Mouse (Mus musculus) forebrain, postnatal 0 days (tissue): Measurements from ENCODE around the gene Syn2. TPM values are rescaled to one million over a fixed set of nuclear protein-coding genes. Genes with fewer than 3 reads are reported as not detected.
A peak's percentile ranks its signal among the peaks of the same experiment; 100 is the strongest.

Source experiments
- ATAC-seq: fragments of 200-750 bp; cut with Nextera tagmentation; 2 replicates; pipeline ENCODE4 v1.8.0; 2017; ENCODE audit warnings: mild to moderate bottlenecking, moderate library complexity
- DNase-seq: peaks from one replicate; pipeline ENCODE4 v3.0.0-alpha.2; 2015
- H3K27ac ChIP-seq: fragments of 300-500 bp; sonication (generic); 2 replicates; pipeline ENCODE4 v1.5.1; 2014; ENCODE audit warnings: low read depth, mild to moderate bottlenecking, antibody characterized with exemption, low read length, moderate library complexity, mixed read lengths
- H3K27me3 ChIP-seq: fragments of 300-500 bp; sonication (generic); 2 replicates; pipeline ENCODE4 v1.6.1; 2014; ENCODE audit warnings: mild to moderate bottlenecking, low read length, mixed read lengths; ENCODE audit not compliant: insufficient read depth
- H3K36me3 ChIP-seq: fragments of 300-500 bp; sonication (generic); 2 replicates; pipeline ENCODE4 v1.6.1; 2014; ENCODE audit warnings: mild to moderate bottlenecking, moderate library complexity; ENCODE audit not compliant: insufficient read depth
- H3K4me1 ChIP-seq: fragments of 300-500 bp; sonication (generic); 2 replicates; pipeline ENCODE4 v1.6.1; 2014; ENCODE audit warnings: antibody characterized with exemption; ENCODE audit not compliant: insufficient read depth
- H3K4me2 ChIP-seq: fragments of 300-500 bp; sonication (generic); 2 replicates; pipeline ENCODE4 v1.6.1; 2014; ENCODE audit warnings: low read depth, mild to moderate bottlenecking, moderate library complexity
- H3K4me3 ChIP-seq: fragments of 300-500 bp; sonication (generic); 2 replicates; pipeline ENCODE4 v1.5.1; 2014; ENCODE audit warnings: low read depth, low read length, mixed read lengths
- H3K9ac ChIP-seq: fragments of 300-500 bp; sonication (generic); 2 replicates; pipeline ENCODE4 v1.6.1; 2014; ENCODE audit warnings: mild to moderate bottlenecking
- H3K9me3 ChIP-seq: fragments of 300-500 bp; sonication (generic); 2 replicates; pipeline ENCODE4 v1.6.1; 2016; ENCODE audit warnings: low read length
- CTCF ChIP-seq: sonication (generic); IDR thresholded peaks from 2 replicates; pipeline ENCODE4 v1.5.1; 2016; ENCODE audit warnings: antibody characterized with exemption, control low read depth, low read depth
- WGBS: fragments of 180-500 bp; shearing (Covaris S2); extraction: QIAGEN DNeasy Blood & Tissue Kit; methylation state at CpG from one replicate; pipeline ENCODE4 v1.1.7; 2014; 5-methylcytosine and 5-hydroxymethylcytosine counted together
- polyA plus RNA-seq: library from polyadenylated mRNA; unstranded; fragments of >200 nt; fragmentation: Nextera tagmentation; extraction: Ambion mirVana; gene quantifications from 2 replicates; pipeline ENCODE4 v1.2.1, GENCODE M21; 2015
- total RNA-seq: library from RNA; depleted of rRNA; stranded (reverse); fragments of >200 nt; gene quantifications from 2 replicates; pipeline ENCODE4 v1.2.3, GENCODE M21; 2014

Gene Syn2
- total and polyA plus RNA-seq, 2 experiments from 2014 or later = 85.9 to 91.1 TPM

- TF ChIP-seq CTCF = no peak
- DNase-seq = no peak
- 95% methylated on average over 2 of the region's 2 CpGs for WGBS
These were observed 149.5 kb downstream of the Syn2 start for GRCm38 (mm10) chr6:115284153-115284552.

GRCm38 (mm10) chr6:115286441-115286840 lies 151.7 kb downstream of the Syn2 start:
- Histone ChIP-seq H3K4me1 (no peaks in the 10 kb centered on the region), H3K9ac (no peak overlapping the region), H3K27ac (no peak overlapping the region), H3K27me3 (no peaks in the 10 kb centered on the region), H3K4me2 (no peak overlapping the region), H3K36me3 (no peaks in the 10 kb centered on the region), H3K9me3 (no peaks in the 10 kb centered on the region), H3K4me3 (no peak overlapping the region)
- ATAC-seq (no peak), DNase-seq (no peak)
- no peak for TF ChIP-seq CTCF
- 78% methylated on average over 6 of the region's 6 CpGs for WGBS

More at GRCm38 (mm10) chr6:115284153-115284552, 149.5 kb downstream of the Syn2 start:
- H3K4me1 ChIP-seq = no peaks in the 10 kb centered on the region
- no peaks in the 10 kb centered on the region for H3K27me3 ChIP-seq
- no peak overlapping the region for H3K9ac ChIP-seq
- H3K4me2 ChIP-seq = no peak overlapping the region
- no peaks in the 10 kb centered on the region for H3K36me3 ChIP-seq
- no peaks in the 10 kb centered on the region for H3K9me3 ChIP-seq
- ATAC-seq = no peak
- H3K27ac ChIP-seq = no peak overlapping the region
- H3K4me3 ChIP-seq = no peak overlapping the region

- Histone ChIP-seq H3K4me2 (no peak overlapping the region), H3K9me3 (no peaks in the 10 kb centered on the region), H3K4me1 (no peaks in the 10 kb centered on the region; the same call in 1 of the 2 replicates), H3K9ac (no peak overlapping the region), H3K4me3 (no peak overlapping the region), H3K27ac (no peak overlapping the region), H3K27me3 (no peaks in the 10 kb centered on the region), H3K36me3 (no peaks in the 10 kb centered on the region)
- 92% methylated on average over 3 of the region's 3 CpGs for WGBS
- TF ChIP-seq CTCF = no peak
- DNase-seq = no peak
- no peak for ATAC-seq
These were observed 153.5 kb downstream of the Syn2 start for GRCm38 (mm10) chr6:115288223-115288622.

GRCm38 (mm10) chr6:115290561-115290960 lies 155.9 kb downstream of the Syn2 start:
- Histone ChIP-seq H3K9ac (no peak overlapping the region), H3K4me3 (no peak overlapping the region), H3K4me1 (no peaks in the 10 kb centered on the region; the same call in 1 of the 2 replicates), H3K36me3 (no peaks in the 10 kb centered on the region), H3K27ac (no peak overlapping the region), H3K27me3 (no peaks in the 10 kb centered on the region), H3K9me3 (no peaks in the 10 kb centered on the region), H3K4me2 (no peak overlapping the region)
- DNase-seq = no peak
- TF ChIP-seq CTCF = no peak
- ATAC-seq = no peak
- WGBS = 74% methylated on average over 5 of the region's 5 CpGs

GRCm38 (mm10) chr6:115291068-115291467 lies 156.4 kb downstream of the Syn2 start:
- no peak for ATAC-seq

GRCm38 (mm10) chr6:115291823-115292222 lies 157.1 kb downstream of the Syn2 start:
- Histone ChIP-seq H3K27me3 (no peaks in the 10 kb centered on the region), H3K4me2 (no peak overlapping the region), H3K9ac (no peak overlapping the region), H3K4me3 (no peak overlapping the region), H3K9me3 (no peaks in the 10 kb centered on the region), H3K27ac (no peak overlapping the region), H3K36me3 (no peaks in the 10 kb centered on the region), H3K4me1 (no peaks in the 10 kb centered on the region; the same call in 1 of the 2 replicates)
- 78% methylated on average over 6 of the region's 6 CpGs for WGBS
- no peak for TF ChIP-seq CTCF
- DNase-seq = peak; percentile 43
- ATAC-seq = no peak; the same call in 1 of the 2 replicates

More at GRCm38 (mm10) chr6:115291068-115291467, 156.4 kb downstream of the Syn2 start:
- Histone ChIP-seq H3K4me2 (no peak overlapping the region), H3K4me3 (no peak overlapping the region), H3K9me3 (no peaks in the 10 kb centered on the region), H3K27me3 (no peaks in the 10 kb centered on the region), H3K9ac (no peak overlapping the region), H3K36me3 (no peaks in the 10 kb centered on the region), H3K27ac (no peak overlapping the region), H3K4me1 (no peaks in the 10 kb centered on the region; the same call in 1 of the 2 replicates)
- no peak for DNase-seq
- 88% methylated on average over 2 of the region's 2 CpGs for WGBS
- TF ChIP-seq CTCF = no peak

- WGBS = 52% methylated on average over 6 of the region's 6 CpGs
- no peaks in the 10 kb centered on the region for H3K27me3 ChIP-seq
- no peaks in the 10 kb centered on the region for H3K9me3 ChIP-seq
- ATAC-seq (peak; percentile 47; the same call in 1 of the 2 replicates), DNase-seq (no peak)
- no peak overlapping the region for H3K4me2 ChIP-seq
- TF ChIP-seq CTCF = no peak
- no peaks in the 10 kb centered on the region for H3K36me3 ChIP-seq
- H3K27ac ChIP-seq = no peak overlapping the region
- no peak overlapping the region for H3K9ac ChIP-seq
- H3K4me3 ChIP-seq = no peak overlapping the region
- H3K4me1 ChIP-seq = no peaks in the 10 kb centered on the region; the same call in 1 of the 2 replicates
These were observed 157.9 kb downstream of the Syn2 start for GRCm38 (mm10) chr6:115292621-115293020.
